Mouse (Mus musculus) bone marrow, adult 2 months (tissue): Measurements from ENCODE around the gene D430041D05Rik.

Experiments used
- CTCF ChIP-seq: fragments of 200-500 bp; IDR thresholded peaks from 2 replicates; pipeline ENCODE4 v1.5.1; 2011; ENCODE audit warnings: low read length, control low read depth; ENCODE audit not compliant: control insufficient read depth, insufficient read depth
- POLR2A ChIP-seq: fragments of 200-500 bp; IDR thresholded peaks from 2 replicates; pipeline ENCODE4 v1.6.1; 2011; ENCODE audit warnings: low read depth, mild to moderate bottlenecking, control low read depth, low read length, borderline replicate concordance; ENCODE audit not compliant: control insufficient read depth

- TF ChIP-seq CTCF (no peak), POLR2A (no peak)
Observed at GRCm38 (mm10) chr2:104318259-104318658, 92.6 kb downstream of the D430041D05Rik start.
